Mouse (Mus musculus): ENCODE data around the gene E130308A19Rik. TPM values are rescaled to one million over a fixed set of nuclear protein-coding genes. Genes with fewer than 3 reads are reported as not detected.

E130308A19Rik gene
- total RNA-seq, 2 experiments from 2014 or later, result 4.2 to 9.2 TPM

DNA sequence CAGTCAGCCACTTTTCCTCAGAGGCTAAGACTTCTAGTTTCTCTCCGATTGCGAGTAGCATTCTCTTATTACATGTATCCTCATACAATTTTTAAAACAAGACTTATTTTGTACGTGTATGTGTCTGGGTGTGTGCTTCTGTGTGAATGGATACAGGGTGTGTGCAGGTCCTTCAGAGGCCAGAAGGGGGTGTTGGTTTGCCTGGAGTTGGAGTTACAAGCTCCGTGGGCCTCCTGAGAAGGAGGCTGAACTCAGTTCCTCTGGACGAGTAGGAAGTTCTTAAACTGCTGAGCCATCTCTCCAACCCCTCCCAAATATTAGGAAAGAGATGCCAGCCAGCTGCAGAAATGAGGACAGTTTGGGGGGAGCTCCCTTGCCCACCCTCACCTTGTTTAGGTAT lies 182.4 kb downstream of the E130308A19Rik start:
- peak; percentile 67 for ATAC-seq (replicated peaks; ENCODE audit: poor library complexity)

Other genes starting within 250 kb of the E130308A19Rik start
- gene Susd1, start 187.6 kb upstream of the E130308A19Rik start, total RNA-seq (2015), result 46.3 and 54.3 TPM in 2 replicates
- 92.2 and 105 TPM in 2 replicates for gene Susd1, start 187.6 kb upstream of the E130308A19Rik start, total RNA-seq (2017)
- gene Ptbp3, start 76.8 kb upstream of the E130308A19Rik start, total RNA-seq (2015), result 275 and 331 TPM in 2 replicates
- 231 and 237 TPM in 2 replicates for gene Ptbp3, start 76.8 kb upstream of the E130308A19Rik start, total RNA-seq (2017)
- gene Hsdl2, start 44.6 kb upstream of the E130308A19Rik start, total RNA-seq (2015), result 53.7 and 59.9 TPM in 2 replicates
- 59.6 and 61.6 TPM in 2 replicates for gene Hsdl2, start 44.6 kb upstream of the E130308A19Rik start, total RNA-seq (2017)
- gene Inip, start 175.4 kb downstream of the E130308A19Rik start, total RNA-seq (2015), result 54.2 and 65.5 TPM in 2 replicates
- gene Inip, start 175.4 kb downstream of the E130308A19Rik start, total RNA-seq (2017), result 70.2 and 70.8 TPM in 2 replicates
- 13.0 and 16.1 TPM in 2 replicates for gene Snx30, start 179.6 kb downstream of the E130308A19Rik start, total RNA-seq (2015)
- gene Snx30, start 179.6 kb downstream of the E130308A19Rik start, total RNA-seq (2017), result 17.9 and 23.8 TPM in 2 replicates